Mouse (Mus musculus) spleen, postnatal 4 days (tissue): ENCODE data around the gene Vsig10.
"Not testable (repeated sequence)": the region's sequence is repeated elsewhere in the genome, so short reads cannot be mapped to it uniquely, and the experiment has no call there.

Experiments
- DNase-seq, 2 experiments: peaks; one replicate each; pipeline ENCODE4 v3.0.0; 2022; ENCODE audit warnings: low spot score in 2 of 2

The Vsig10 gene

GRCm38 (mm10) chr5:117355648-117356303 is 36.9 kb downstream of the Vsig10 start:
- DNase-seq = no peak

GRCm38 (mm10) chr5:117356365-117357128 is 37.7 kb downstream of the Vsig10 start:
- DNase-seq = peak; percentile 27 to 71

GRCm38 (mm10) chr5:117357129-117357477 is 38.2 kb downstream of the Vsig10 start, which contains the start of gene Wsb2:
Gene Wsb2 (plus strand): TSS chr5:117357304.
- DNase-seq = peak; percentile 79 to 91

- DNase-seq = peak; percentile 47 to 70
Measured at GRCm38 (mm10) chr5:117357478-117358247, 38.8 kb downstream of the Vsig10 start.

GRCm38 (mm10) chr5:117358248-117358630 is 39.4 kb downstream of the Vsig10 start:
- no peak for DNase-seq

GRCm38 (mm10) chr5:117358725-117359124 is 39.8 kb downstream of the Vsig10 start:
- peak; percentile 82 to 92 for DNase-seq

GRCm38 (mm10) chr5:117359497-117360227 is 40.8 kb downstream of the Vsig10 start:
- no peak for DNase-seq

- DNase-seq = no peak
Measured at GRCm38 (mm10) chr5:117360228-117360515, 41.3 kb downstream of the Vsig10 start.

- DNase-seq = no peak
Measured at GRCm38 (mm10) chr5:117360631-117361541, 42.0 kb downstream of the Vsig10 start.

- no peak for DNase-seq
Measured at GRCm38 (mm10) chr5:117361590-117361989, 42.7 kb downstream of the Vsig10 start.

- DNase-seq = no peak
Measured at GRCm38 (mm10) chr5:117363066-117363782, 44.3 kb downstream of the Vsig10 start.

GRCm38 (mm10) chr5:117364821-117365220 is 45.9 kb downstream of the Vsig10 start:
- DNase-seq = no peak

GRCm38 (mm10) chr5:117365904-117366561 is 47.1 kb downstream of the Vsig10 start:
- DNase-seq = no peak

- no peak for DNase-seq
Measured at GRCm38 (mm10) chr5:117367206-117367605, 48.3 kb downstream of the Vsig10 start.

GRCm38 (mm10) chr5:117370592-117370991 is 51.7 kb downstream of the Vsig10 start:
- no peak for DNase-seq

GRCm38 (mm10) chr5:117373418-117373817 is 54.5 kb downstream of the Vsig10 start:
- DNase-seq = no peak

- no peak for DNase-seq
Measured at GRCm38 (mm10) chr5:117374372-117375049, 55.6 kb downstream of the Vsig10 start.

GRCm38 (mm10) chr5:117376331-117376761 is 57.5 kb downstream of the Vsig10 start:
- no peak for DNase-seq

- DNase-seq = not testable (repeated sequence)
Measured at GRCm38 (mm10) chr5:117377731-117378130, 58.8 kb downstream of the Vsig10 start.
